Mouse (Mus musculus) lung, adult 2 months (tissue): Measurements from ENCODE around the gene Lrrc10b.

Source experiments
- CTCF ChIP-seq: fragments of 200-500 bp; IDR thresholded peaks from 2 replicates; pipeline ENCODE4 v1.5.1; 2011; ENCODE audit warnings: mild to moderate bottlenecking, low read length, control low read depth; ENCODE audit not compliant: insufficient read depth
- POLR2A ChIP-seq: fragments of 200-500 bp; IDR thresholded peaks from 2 replicates; pipeline ENCODE4 v1.6.1; 2011; ENCODE audit warnings: low read depth, mild to moderate bottlenecking, control low read depth, low read length, borderline replicate concordance; ENCODE audit errors: extremely low read depth

GRCm38 (mm10) chr19:10472958-10473357 is 15.7 kb upstream of the Lrrc10b start:
- TF ChIP-seq POLR2A: no peak
- TF ChIP-seq CTCF: no peak
